Mouse (Mus musculus): Measurements from ENCODE around the gene Gsg1. TPM values are rescaled to one million over a fixed set of nuclear protein-coding genes. Genes with fewer than 3 reads are reported as not detected.

Gene Gsg1
- polyA plus RNA-seq, 1 experiment from 2014 or later: 0.22 TPM

Other genes starting within 250 kb of the Gsg1 start
- 89.0 and 91.8 TPM in 2 replicates for gene Ddx47, start 242.7 kb downstream of the Gsg1 start, polyA plus RNA-seq (2015; fragmentation: Nextera tagmentation; extraction: Ambion mirVana)
- 0.28 and 0.42 TPM in 2 replicates for gene Gprc5a, start 188.7 kb downstream of the Gsg1 start, polyA plus RNA-seq (2015; fragmentation: Nextera tagmentation; extraction: Ambion mirVana)
- not detected in 2 replicates for gene Gprc5d, start 136.1 kb downstream of the Gsg1 start, polyA plus RNA-seq (2015; fragmentation: Nextera tagmentation; extraction: Ambion mirVana)
- 83.1 and 86.7 TPM in 2 replicates for gene Fam234b, start 56.4 kb downstream of the Gsg1 start, polyA plus RNA-seq (2015; fragmentation: Nextera tagmentation; extraction: Ambion mirVana)
- 2.6 and 2.8 TPM in 2 replicates for gene Hebp1, start 56.3 kb downstream of the Gsg1 start, polyA plus RNA-seq (2015; fragmentation: Nextera tagmentation; extraction: Ambion mirVana)
- not detected in 2 replicates for gene Pbp2, start 56.1 kb upstream of the Gsg1 start, polyA plus RNA-seq (2015; fragmentation: Nextera tagmentation; extraction: Ambion mirVana)
- gene Emp1, start 108.2 kb upstream of the Gsg1 start, polyA plus RNA-seq (2015; fragmentation: Nextera tagmentation; extraction: Ambion mirVana): 4.9 and 5.6 TPM in 2 replicates

Measured in forebrain, embryonic 15.5 days (tissue).